Mouse (Mus musculus) heart, postnatal 10 days (tissue): ENCODE measurements around the gene Fgd1. TPM values are rescaled to one million over a fixed set of nuclear protein-coding genes. Genes with fewer than 3 reads are reported as not detected.

Experiments
- DNase-seq, 2 experiments: peaks; one replicate each; pipeline ENCODE4 v3.0.0; 2021
- intact Hi-C: fragments of 180-260 bp; cut with DNase I; formaldehyde crosslinking; loops from one replicate; pipeline ENCODE4 v1.15.1; 2025
- total RNA-seq, 2 experiments: library from RNA; stranded (reverse); gene quantifications; 2 replicates each; pipeline ENCODE4 v1.2.3; 2021

Gene Fgd1
- total RNA-seq, result 10 to 100 TPM; 16.1 to 20.1 TPM

- intact Hi-C loops, result loop anchor here (2.0 to 5.0 kb wide), 2 partner anchors 29 to 41 kb away; partner anchors contain the start of gene Gnl3l
- DNase-seq, result no peak
Measured at GRCm38 (mm10) chrX:151045850-151046249, at the start of gene Fgd1. Gene Fgd1, plus strand, starts transcription at chrX:151046150.

- no peak for DNase-seq
- intact Hi-C loops, result no loop called here
Measured at GRCm38 (mm10) chrX:150996775-150997174, 49.2 kb upstream of the Fgd1 start.

- intact Hi-C loops, result loop anchor here (2.0 kb wide), 2 partner anchors 30 to 80 kb away; partner anchors contain the start of genes Fgd1 and Tsr2
- peak; percentile 90 to 92 for DNase-seq
Measured at GRCm38 (mm10) chrX:151016938-151017877, 28.7 kb upstream of the Fgd1 start, which contains the start of gene Gnl3l. Gene Gnl3l, minus strand, starts transcription at chrX:151017322.

- intact Hi-C loops, result loop anchor here (2.0 kb wide), 2 partner anchors 29 to 79 kb away; partner anchors contain the start of genes Fgd1 and Tsr2
- no peak for DNase-seq
Measured at GRCm38 (mm10) chrX:151017897-151018296, 28.1 kb upstream of the Fgd1 start.

GRCm38 (mm10) chrX:151018798-151019197, 27.2 kb upstream of the Fgd1 start:
- intact Hi-C loops, result no loop called here
- DNase-seq, result no peak

- DNase-seq, result peak in 1 of 2 experiments; percentile 22
- intact Hi-C loops, result no loop called here
Measured at GRCm38 (mm10) chrX:151031400-151031799, 14.6 kb upstream of the Fgd1 start.

GRCm38 (mm10) chrX:151041223-151041622, 4.7 kb upstream of the Fgd1 start:
- no peak for DNase-seq
- intact Hi-C loops, result no loop called here

- DNase-seq, result no peak
- intact Hi-C loops, result loop anchor here (2.0 to 5.0 kb wide), 2 partner anchors 30 to 41 kb away; partner anchors contain the start of gene Gnl3l
Measured at GRCm38 (mm10) chrX:151046321-151046720, 371 bp downstream of the Fgd1 start.

GRCm38 (mm10) chrX:151046777-151047430, 954 bp downstream of the Fgd1 start:
- intact Hi-C loops, result loop anchor here (2.0 to 5.0 kb wide), 2 partner anchors 30 to 40 kb away; partner anchors contain the start of gene Gnl3l
- DNase-seq, result peak; percentile 88 to 91

- peak; percentile 43 to 47 for DNase-seq
- intact Hi-C loops, result loop anchor here (2.0 to 5.0 kb wide), 2 partner anchors 31 to 40 kb away; partner anchors contain the start of gene Gnl3l
Measured at GRCm38 (mm10) chrX:151047431-151048058, 1.6 kb downstream of the Fgd1 start.

- intact Hi-C loops, result loop anchor here (5.0 kb wide), 1 partner anchor 38 kb away; no protein-coding TSS in a partner anchor
- DNase-seq, result no peak
Measured at GRCm38 (mm10) chrX:151049661-151050215, 3.8 kb downstream of the Fgd1 start.

- intact Hi-C loops, result no loop called here
- no peak for DNase-seq
Measured at GRCm38 (mm10) chrX:151050337-151050736, 4.4 kb downstream of the Fgd1 start.

- DNase-seq, result no peak
Measured at GRCm38 (mm10) chrX:151054489-151054888, 8.5 kb downstream of the Fgd1 start.

GRCm38 (mm10) chrX:151055559-151055958, 9.6 kb downstream of the Fgd1 start:
- intact Hi-C loops, result no loop called here
- peak; percentile 51 to 57 for DNase-seq

More at GRCm38 (mm10) chrX:151054489-151054888, 8.5 kb downstream of the Fgd1 start:
- intact Hi-C loops, result no loop called here

- intact Hi-C loops, result no loop called here
- DNase-seq, result peak; percentile 47
Measured at GRCm38 (mm10) chrX:151059346-151059745, 13.4 kb downstream of the Fgd1 start.

GRCm38 (mm10) chrX:151061615-151062299, 15.8 kb downstream of the Fgd1 start:
- DNase-seq, result no peak
- intact Hi-C loops, result no loop called here

- DNase-seq, result no peak
- intact Hi-C loops, result no loop called here
Measured at GRCm38 (mm10) chrX:151066071-151066666, 20.2 kb downstream of the Fgd1 start.

- no peak for DNase-seq
- intact Hi-C loops, result no loop called here
Measured at GRCm38 (mm10) chrX:151067876-151068275, 21.9 kb downstream of the Fgd1 start.

GRCm38 (mm10) chrX:151076007-151076406, 30.1 kb downstream of the Fgd1 start:
- no peak for DNase-seq
- intact Hi-C loops, result no loop called here
